In genomic region chrX:151055559-151055958, GRCm38 (mm10) we compare ENCODE assay signal across 9 mouse cellular contexts. TPM values are rescaled to one million over a fixed set of nuclear protein-coding genes. Genes with fewer than 3 reads are reported as not detected.
DNase-seq lines count a peak whose midpoint lies in the region; ATAC-seq and TF ChIP-seq lines count a peak whose summit lies in the region.
"Had no signal": no experiment of that assay in that cellular context is flagged by ENCODE, and none has a peak within 500 bp of the region (broad histone marks: within the 10 kb centered on the region; RNA-seq: fewer than 3 reads in every experiment).

No protein-coding gene starts in this region.

- H3K4me3 ChIP-seq in forebrain, embryonic 14.5 days (ENCODE audit: low read depth, low read length), result no peak overlapping the region
- H3K4me3 ChIP-seq in forebrain, embryonic 13.5 days, result no peak overlapping the region
- no peak overlapping the region for H3K4me3 ChIP-seq in embryonic facial prominence, embryonic 10.5 days
- no peak overlapping the region for H3K4me3 ChIP-seq in kidney, adult 2 months (ENCODE audit: insufficient read depth, low read depth, low read length)
- H3K4me3 ChIP-seq: limb, embryonic 15.5 days had no signal

- H3K9me3 ChIP-seq in forebrain, embryonic 14.5 days (replicated peaks; ENCODE audit: control insufficient read depth, low read length), result no peaks in the 10 kb centered on the region
- H3K9me3 ChIP-seq in forebrain, embryonic 13.5 days (replicated peaks), result no peaks in the 10 kb centered on the region
- no peaks in the 10 kb centered on the region for H3K9me3 ChIP-seq in embryonic facial prominence, embryonic 10.5 days
- H3K9me3 ChIP-seq: limb, embryonic 15.5 days had no signal

- no peak overlapping the region for H3K4me2 ChIP-seq in forebrain, embryonic 14.5 days (ENCODE audit: low read length)
- no peak overlapping the region for H3K4me2 ChIP-seq in forebrain, embryonic 13.5 days

- ATAC-seq in forebrain, embryonic 14.5 days, result peak; percentile 32; the same call in 1 of the 2 replicates
- no peak for ATAC-seq in forebrain, embryonic 13.5 days

- TF ChIP-seq POLR2A in kidney, adult 2 months (IDR thresholded peaks at IDR 0.05; ENCODE audit: low read depth, low read length), result no peak

- no peak for DNase-seq in forebrain, embryonic 14.5 days (ENCODE audit: low spot score)
- peak; percentile 36 for DNase-seq in embryonic facial prominence, embryonic 10.5 days (ENCODE audit: low spot score)
- DNase-seq in kidney, adult 2 months, result peak; percentile 31
- peak; percentile 79 for DNase-seq in lung, postnatal 10 days
- DNase-seq in ovary, postnatal 10 days (ENCODE audit: low spot score), result no peak
- no peak for DNase-seq in cerebellum, adult 11-12 months
- no peak for DNase-seq in layer of hippocampus, adult 11-12 months (ENCODE audit: low spot score)

- no peak overlapping the region for H3K9ac ChIP-seq in forebrain, embryonic 14.5 days (ENCODE audit: low read length)
- no peak overlapping the region for H3K9ac ChIP-seq in forebrain, embryonic 13.5 days
- H3K9ac ChIP-seq: limb, embryonic 15.5 days had no signal

- H3K27me3 ChIP-seq in forebrain, embryonic 14.5 days (replicated peaks; ENCODE audit: control insufficient read depth, insufficient read depth, low read length), result no peaks in the 10 kb centered on the region
- no peaks in the 10 kb centered on the region for H3K27me3 ChIP-seq in forebrain, embryonic 13.5 days
- H3K27me3 ChIP-seq in embryonic facial prominence, embryonic 10.5 days (replicated peaks; ENCODE audit: low read depth, poor library complexity, severe bottlenecking), result peaks cover 54% of the 10 kb centered on the region
- H3K27me3 ChIP-seq in kidney, adult 2 months (replicated peaks; ENCODE audit: control insufficient read depth, insufficient read depth, low read length), result no peaks in the 10 kb centered on the region

- WGBS in forebrain, embryonic 14.5 days, result 27% methylated on average over 1 of the region's 1 CpGs
- 13% methylated on average over 1 of the region's 1 CpGs for WGBS in forebrain, embryonic 13.5 days
- WGBS in embryonic facial prominence, embryonic 10.5 days, result 13% methylated on average over 1 of the region's 1 CpGs
- WGBS in kidney, adult 2 months, result 14% methylated on average over 1 of the region's 1 CpGs

- H3K36me3 ChIP-seq in forebrain, embryonic 14.5 days (ENCODE audit: control insufficient read depth, insufficient read depth, low read length), result no peaks in the 10 kb centered on the region
- no peaks in the 10 kb centered on the region for H3K36me3 ChIP-seq in forebrain, embryonic 13.5 days (ENCODE audit: poor library complexity, severe bottlenecking)
- H3K36me3 ChIP-seq in embryonic facial prominence, embryonic 10.5 days (replicated peaks), result peaks cover 14% of the 10 kb centered on the region
- no peaks in the 10 kb centered on the region for H3K36me3 ChIP-seq in kidney, adult 2 months (ENCODE audit: control insufficient read depth, insufficient read depth, low read length)
- H3K36me3 ChIP-seq: limb, embryonic 15.5 days had no signal

- no peak for TF ChIP-seq CTCF in kidney, adult 2 months (conservative IDR thresholded peaks at IDR 0.05; ENCODE audit: insufficient read depth, insufficient read length, low read depth, low read length)

- H3K27ac ChIP-seq in forebrain, embryonic 14.5 days (ENCODE audit: low read depth, low read length), result no peak overlapping the region
- no peak overlapping the region for H3K27ac ChIP-seq in forebrain, embryonic 13.5 days
- H3K27ac ChIP-seq in embryonic facial prominence, embryonic 10.5 days (replicated peaks), result no peak overlapping the region
- H3K27ac ChIP-seq in kidney, adult 2 months (ENCODE audit: insufficient read depth, low read depth, low read length), result no peak overlapping the region
- H3K27ac ChIP-seq: limb, embryonic 15.5 days had no signal

- H3K4me1 ChIP-seq in forebrain, embryonic 14.5 days (ENCODE audit: control insufficient read depth, insufficient read depth, low read length), result no peaks in the 10 kb centered on the region
- peaks cover 6% of the 10 kb centered on the region; the same call in 1 of the 2 replicates for H3K4me1 ChIP-seq in forebrain, embryonic 13.5 days
- H3K4me1 ChIP-seq in embryonic facial prominence, embryonic 10.5 days, result peaks cover 28% of the 10 kb centered on the region
- H3K4me1 ChIP-seq in kidney, adult 2 months (ENCODE audit: control insufficient read depth, insufficient read depth, low read length), result no peaks in the 10 kb centered on the region

RNA-seq across cellular contexts. Expression of gene Fgd1, which starts 9.6 kb away (rescaled TPM):
- polyA plus RNA-seq in forebrain, embryonic 14.5 days (2014; fragmentation: Nextera tagmentation; extraction: Ambion mirVana), result 9.4 and 9.6 TPM in 2 replicates
- polyA plus RNA-seq in forebrain, embryonic 13.5 days (2015; fragmentation: Nextera tagmentation; extraction: Ambion mirVana), result 9.2 and 11.0 TPM in 2 replicates
- 12.8 and 13.2 TPM in 2 replicates for polyA plus RNA-seq in embryonic facial prominence, embryonic 10.5 days (2016; fragmentation: Nextera tagmentation; extraction: Ambion mirVana)
- polyA plus RNA-seq in kidney, adult 2 months (2012; rRNA removed), result 9.9 and 10.3 TPM in 2 replicates

RNA-seq across cellular contexts. Expression of gene Gnl3l, which starts 38.4 kb away (rescaled TPM):
- polyA plus RNA-seq in forebrain, embryonic 14.5 days (2014; fragmentation: Nextera tagmentation; extraction: Ambion mirVana), result 53.6 and 59.0 TPM in 2 replicates
- 54.7 and 62.1 TPM in 2 replicates for polyA plus RNA-seq in forebrain, embryonic 13.5 days (2015; fragmentation: Nextera tagmentation; extraction: Ambion mirVana)
- 39.9 and 42.3 TPM in 2 replicates for polyA plus RNA-seq in embryonic facial prominence, embryonic 10.5 days (2016; fragmentation: Nextera tagmentation; extraction: Ambion mirVana)
- polyA plus RNA-seq in kidney, adult 2 months (2012; rRNA removed), result 12.0 and 14.3 TPM in 2 replicates

RNA-seq across cellular contexts. Expression of gene Tsr2, which starts 40.8 kb away (rescaled TPM):
- polyA plus RNA-seq in forebrain, embryonic 14.5 days (2014; fragmentation: Nextera tagmentation; extraction: Ambion mirVana), result 39.2 and 49.1 TPM in 2 replicates
- polyA plus RNA-seq in forebrain, embryonic 13.5 days (2015; fragmentation: Nextera tagmentation; extraction: Ambion mirVana), result 37.9 and 40.9 TPM in 2 replicates
- polyA plus RNA-seq in embryonic facial prominence, embryonic 10.5 days (2016; fragmentation: Nextera tagmentation; extraction: Ambion mirVana), result 52.2 and 58.9 TPM in 2 replicates
- polyA plus RNA-seq in kidney, adult 2 months (2012; rRNA removed), result 8.3 and 9.6 TPM in 2 replicates

Comparison
In these comparisons a context has a peak if more than half of its experiments do, and no peak if none do; other contexts are left out.
1. DNase-seq: peak in embryonic facial prominence, embryonic 10.5 days (single experiment), kidney, adult 2 months (single experiment) and lung, postnatal 10 days (single experiment); none in forebrain, embryonic 14.5 days (single experiment), ovary, postnatal 10 days (single experiment), cerebellum, adult 11-12 months (single experiment) and layer of hippocampus, adult 11-12 months (single experiment).